Mouse (Mus musculus) forebrain, embryonic 12.5 days (tissue): ENCODE results near the gene Sass6. TPM values are rescaled to one million over a fixed set of nuclear protein-coding genes. Genes with fewer than 3 reads are reported as not detected.
"Not testable (repeated sequence)": the region's sequence is repeated elsewhere in the genome, so short reads cannot be mapped to it uniquely, and the experiment has no call there.

Experiments
- ATAC-seq: fragments of 200-750 bp; cut with Nextera tagmentation; 2 replicates; pipeline ENCODE4 v1.8.0; 2017; ENCODE audit warnings: moderate TSS enrichment; ENCODE audit not compliant: low FRiP score
- H3K27ac ChIP-seq: fragments of 300-500 bp; sonication (generic); 2 replicates; pipeline ENCODE4 v1.5.1; 2016; ENCODE audit warnings: mild to moderate bottlenecking
- H3K27me3 ChIP-seq: fragments of 300-500 bp; sonication (generic); 2 replicates; pipeline ENCODE4 v1.6.1; 2016; ENCODE audit warnings: mild to moderate bottlenecking
- H3K36me3 ChIP-seq: fragments of 300-500 bp; sonication (generic); replicated peaks from 2 replicates; pipeline ENCODE4 v1.6.1; 2016; ENCODE audit warnings: mild to moderate bottlenecking
- H3K4me1 ChIP-seq: fragments of 300-500 bp; sonication (generic); 2 replicates; pipeline ENCODE4 v1.6.1; 2016
- H3K4me2 ChIP-seq: fragments of 300-500 bp; sonication (generic); 2 replicates; pipeline ENCODE4 v1.6.1; 2016; ENCODE audit warnings: mild to moderate bottlenecking, moderate library complexity
- H3K4me3 ChIP-seq: fragments of 300-500 bp; sonication (generic); replicated peaks from 2 replicates; pipeline ENCODE4 v1.5.1; 2016; ENCODE audit warnings: mild to moderate bottlenecking
- H3K9ac ChIP-seq: fragments of 300-500 bp; sonication (generic); 2 replicates; pipeline ENCODE4 v1.6.1; 2016; ENCODE audit warnings: mild to moderate bottlenecking
- H3K9me3 ChIP-seq: fragments of 300-500 bp; sonication (generic); 2 replicates; pipeline ENCODE4 v1.6.1; 2016
- WGBS: fragments of 180-500 bp; shearing (Covaris S2); methylation state at CpG from one replicate; pipeline ENCODE4 v1.1.7; 2016; 5-methylcytosine and 5-hydroxymethylcytosine counted together
- polyA plus RNA-seq: library from polyadenylated mRNA; unstranded; fragments of >200 nt; fragmentation: Nextera tagmentation; extraction: Ambion mirVana; gene quantifications from 2 replicates; pipeline ENCODE4 v1.2.1, GENCODE M21; 2016

Sass6 gene
- polyA plus RNA-seq, 1 experiment from 2014 or later = 36.0 TPM

DNA sequence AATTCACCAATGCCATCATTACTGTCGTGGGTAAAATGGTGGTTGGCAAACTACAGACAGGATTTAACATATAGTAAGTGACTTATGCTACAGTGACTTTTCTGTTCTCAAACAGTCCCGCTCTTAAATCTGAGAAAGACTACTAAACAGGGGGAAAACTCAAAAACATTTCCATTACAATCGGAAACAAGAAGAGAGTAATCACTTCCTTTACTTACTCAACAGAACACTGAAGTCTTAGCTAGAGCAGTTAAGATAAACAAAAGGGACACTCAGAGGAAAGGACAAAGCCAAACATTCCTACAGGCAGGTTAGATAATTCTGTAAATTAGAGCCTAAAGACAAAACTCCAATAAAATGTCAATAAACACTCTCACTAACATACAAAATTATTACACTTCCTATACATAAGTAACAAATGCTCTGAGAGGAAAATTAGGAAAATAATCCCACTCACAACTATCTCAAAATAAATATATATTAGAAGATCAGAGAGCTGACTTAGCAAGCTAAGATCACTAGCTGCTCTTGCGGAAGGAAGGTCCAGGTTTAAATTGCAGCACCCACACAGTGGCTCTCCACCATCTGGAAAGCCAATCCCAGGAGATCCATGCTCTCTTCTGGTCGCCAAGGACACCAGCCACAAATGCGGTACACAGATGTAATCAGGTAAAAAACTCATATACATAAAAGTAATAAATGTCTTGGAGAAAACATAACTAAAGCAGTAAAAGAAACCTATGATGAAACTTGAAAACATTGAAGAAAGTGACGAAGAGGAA is 61.6 kb downstream of the Sass6 start:
- no peaks in the 10 kb centered on the region for H3K27me3 ChIP-seq
- H3K27ac ChIP-seq = no peak overlapping the region
- no peak overlapping the region for H3K4me3 ChIP-seq
- H3K9ac ChIP-seq = no peak overlapping the region
- no peaks in the 10 kb centered on the region for H3K36me3 ChIP-seq
- no peak overlapping the region for H3K4me2 ChIP-seq
- ATAC-seq = no peak
- H3K4me1 ChIP-seq = peaks cover 40% of the 10 kb centered on the region
- 82% methylated on average over 7 of the region's 7 CpGs for whole genome bisulfite sequencing
- no peaks in the 10 kb centered on the region for H3K9me3 ChIP-seq

- H3K4me2 ChIP-seq = no peak overlapping the region
- H3K9me3 ChIP-seq = no peaks in the 10 kb centered on the region
- no peak overlapping the region for H3K4me3 ChIP-seq
- no peak overlapping the region for H3K9ac ChIP-seq
- no peak for ATAC-seq
- no peaks in the 10 kb centered on the region for H3K36me3 ChIP-seq
- H3K4me1 ChIP-seq = peaks cover 30% of the 10 kb centered on the region
- WGBS = 69% methylated on average over 15 of the region's 15 CpGs
- no peak overlapping the region for H3K27ac ChIP-seq
- H3K27me3 ChIP-seq = no peaks in the 10 kb centered on the region
These were observed 64.3 kb downstream of the Sass6 start for GRCm38 (mm10) chr3:116658928-116659565.

- Histone ChIP-seq H3K4me2 (no peak overlapping the region; the same call in 1 of the 2 replicates), H3K36me3 (no peaks in the 10 kb centered on the region), H3K9me3 (no peaks in the 10 kb centered on the region), H3K4me1 (peaks cover 30% of the 10 kb centered on the region), H3K4me3 (no peak overlapping the region), H3K9ac (no peak overlapping the region), H3K27ac (no peak overlapping the region), H3K27me3 (no peaks in the 10 kb centered on the region)
- 82% methylated on average over 13 of the region's 13 CpGs for WGBS
- no peak for ATAC-seq
These were observed 65.2 kb downstream of the Sass6 start for GRCm38 (mm10) chr3:116659856-116660430.

- Histone ChIP-seq H3K27me3 (no peaks in the 10 kb centered on the region), H3K27ac (peak overlapping the region; percentile 96), H3K9ac (peak overlapping the region; percentile 97), H3K9me3 (no peaks in the 10 kb centered on the region), H3K36me3 (no peaks in the 10 kb centered on the region), H3K4me1 (peaks cover 30% of the 10 kb centered on the region), H3K4me2 (peak overlapping the region; percentile 73), H3K4me3 (peak overlapping the region; percentile 99)
- 8% methylated on average over 16 of the region's 16 CpGs for WGBS
- no peak for ATAC-seq
These were observed 66.6 kb downstream of the Sass6 start for GRCm38 (mm10) chr3:116661288-116661869.

DNA sequence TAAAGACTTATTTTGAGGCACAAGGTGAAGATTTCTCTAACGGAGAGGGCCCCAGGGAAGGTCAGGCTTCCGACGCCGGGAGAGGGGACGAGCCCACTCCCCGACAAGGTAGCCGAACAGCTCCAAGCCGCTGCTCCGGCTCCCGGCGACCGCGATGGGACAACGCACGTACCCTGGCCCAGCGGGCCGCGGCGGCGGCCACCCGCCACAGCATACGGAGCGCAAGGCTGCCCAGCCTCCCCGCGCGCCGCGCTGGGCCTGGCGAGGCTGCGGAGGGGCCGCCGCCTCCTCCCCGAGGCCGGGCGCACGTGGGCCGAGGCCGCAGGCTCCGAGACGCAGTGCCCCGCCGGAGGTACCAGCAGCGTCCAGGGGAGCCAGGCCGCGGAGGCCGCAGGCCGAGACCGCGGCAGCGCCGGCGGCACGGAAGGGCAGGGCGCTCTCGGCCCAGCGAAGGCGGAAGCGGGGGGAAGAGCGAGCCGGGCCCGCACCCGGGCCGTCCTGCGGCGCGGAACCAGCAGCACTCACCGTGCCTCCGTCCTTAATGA is 67.2 kb downstream of the Sass6 start:
- H3K27me3 ChIP-seq = no peaks in the 10 kb centered on the region
- H3K36me3 ChIP-seq = no peaks in the 10 kb centered on the region
- peak overlapping the region; percentile 73 for H3K4me2 ChIP-seq
- peak overlapping the region; percentile 96 for H3K27ac ChIP-seq
- peak overlapping the region; percentile 99 for H3K4me3 ChIP-seq
- peak overlapping the region; percentile 97 for H3K9ac ChIP-seq
- under 1% methylated on average over 48 of the region's 68 CpGs for WGBS
- no peaks in the 10 kb centered on the region for H3K9me3 ChIP-seq
- ATAC-seq = peak; percentile 89
- H3K4me1 ChIP-seq = peaks cover 28% of the 10 kb centered on the region

- WGBS = under 1% methylated on average over 39 of the region's 39 CpGs
- H3K36me3 ChIP-seq = no peaks in the 10 kb centered on the region
- H3K4me1 ChIP-seq = peaks cover 28% of the 10 kb centered on the region
- H3K4me3 ChIP-seq = peak within 1 kb of the TSS; percentile 99
- peak within 1 kb of the TSS; percentile 96 for H3K27ac ChIP-seq
- no peaks in the 10 kb centered on the region for H3K27me3 ChIP-seq
- peak within 1 kb of the TSS; percentile 97 for H3K9ac ChIP-seq
- H3K9me3 ChIP-seq = no peaks in the 10 kb centered on the region
- peak within 1 kb of the TSS; percentile 73 for H3K4me2 ChIP-seq
- ATAC-seq = peak; percentile 99
These were observed 67.7 kb downstream of the Sass6 start, which contains the start of gene Mfsd14a for GRCm38 (mm10) chr3:116662463-116662863. Mfsd14a (minus strand) TSS chr3:116662677.

GRCm38 (mm10) chr3:116664281-116664680 is 69.5 kb downstream of the Sass6 start:
- H3K36me3 ChIP-seq, H3K9me3 ChIP-seq, H3K4me3 ChIP-seq, H3K9ac ChIP-seq, H3K4me2 ChIP-seq, H3K27ac ChIP-seq, ATAC-seq, H3K27me3 ChIP-seq: not testable (repeated sequence)
- peaks cover 22% of the 10 kb centered on the region for H3K4me1 ChIP-seq
- 95% methylated on average over 9 of the region's 9 CpGs for WGBS

Other genes starting within 250 kb of the Sass6 start
- 21.6 and 23.2 TPM in 2 replicates for gene Cdc14a, start 170.9 kb upstream of the Sass6 start, polyA plus RNA-seq
- gene Rtca, start 86.8 kb upstream of the Sass6 start, polyA plus RNA-seq = 108 TPM in 2 replicates
- gene Dbt, start 81.9 kb upstream of the Sass6 start, polyA plus RNA-seq = 12.6 and 13.0 TPM in 2 replicates
- gene Lrrc39, start 32.0 kb upstream of the Sass6 start, polyA plus RNA-seq = 0.47 and 0.70 TPM in 2 replicates
- 28.5 and 30.7 TPM in 2 replicates for gene Trmt13, start 19.6 kb downstream of the Sass6 start, polyA plus RNA-seq
- gene Mfsd14a, start 67.7 kb downstream of the Sass6 start, polyA plus RNA-seq = 77.6 and 79.3 TPM in 2 replicates
- 0.81 TPM in 1 of 2 replicates, not detected in the other for gene Gm43191, start 86.3 kb downstream of the Sass6 start, polyA plus RNA-seq
- 8.0 and 10.2 TPM in 2 replicates for gene Slc35a3, start 117.8 kb downstream of the Sass6 start, polyA plus RNA-seq
- 15.9 and 16.3 TPM in 2 replicates for gene Agl, start 213.2 kb downstream of the Sass6 start, polyA plus RNA-seq